Mouse (Mus musculus) retina, postnatal 1 day (tissue): ENCODE data around the gene Ager.

Experiments
- DNase-seq: peaks from one replicate; pipeline ENCODE4 v3.0.0-alpha.2; 2012

Ager gene

DNA sequence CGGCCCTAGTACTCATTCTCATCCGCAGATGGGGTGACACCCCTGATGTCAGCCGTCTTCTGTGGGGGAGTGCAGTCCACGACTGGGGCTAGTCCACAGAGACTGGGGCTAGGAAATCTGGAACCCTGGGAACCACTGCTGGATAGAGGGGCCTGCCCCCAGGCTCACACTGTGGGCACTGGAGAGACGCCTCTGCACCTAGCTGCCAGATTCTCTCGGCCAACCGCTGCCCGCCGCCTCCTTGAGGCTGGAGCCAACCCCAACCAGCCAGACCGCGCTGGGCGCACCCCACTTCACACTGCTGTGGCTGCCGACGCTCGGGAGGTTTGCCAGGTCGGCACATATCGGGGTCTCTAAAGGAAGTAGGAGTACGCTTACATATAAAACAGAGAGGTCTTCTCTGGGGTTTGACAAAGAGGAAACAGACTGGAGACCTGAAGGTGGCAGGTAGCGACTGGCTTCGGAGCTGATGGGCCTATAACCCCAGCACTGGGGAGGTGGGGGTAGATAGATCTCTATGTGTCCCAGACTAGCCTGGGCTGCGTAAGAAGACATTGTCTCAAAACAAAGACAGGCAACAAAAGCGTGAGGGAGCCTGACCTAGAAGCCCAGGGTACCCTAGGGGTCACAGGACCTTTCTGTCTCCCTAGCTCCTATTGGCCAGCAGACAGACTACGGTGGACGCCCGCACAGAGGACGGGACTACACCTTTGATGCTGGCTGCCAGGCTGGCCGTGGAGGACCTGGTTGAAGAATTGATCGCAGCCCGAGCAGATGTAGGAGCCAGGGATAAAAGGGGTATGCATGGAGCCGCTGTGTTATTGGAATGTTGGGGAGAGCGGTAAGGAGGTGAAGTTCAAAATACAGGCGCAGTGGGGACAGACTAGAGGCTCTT is 11.5 kb upstream of the Ager start:
- DNase-seq, result no peak

- peak; percentile 95 for DNase-seq
These were observed 10.8 kb upstream of the Ager start for GRCm38 (mm10) chr17:34586796-34587422.

- peak; percentile 96 for DNase-seq
These were observed 10.2 kb upstream of the Ager start for GRCm38 (mm10) chr17:34587423-34587811.

DNA sequence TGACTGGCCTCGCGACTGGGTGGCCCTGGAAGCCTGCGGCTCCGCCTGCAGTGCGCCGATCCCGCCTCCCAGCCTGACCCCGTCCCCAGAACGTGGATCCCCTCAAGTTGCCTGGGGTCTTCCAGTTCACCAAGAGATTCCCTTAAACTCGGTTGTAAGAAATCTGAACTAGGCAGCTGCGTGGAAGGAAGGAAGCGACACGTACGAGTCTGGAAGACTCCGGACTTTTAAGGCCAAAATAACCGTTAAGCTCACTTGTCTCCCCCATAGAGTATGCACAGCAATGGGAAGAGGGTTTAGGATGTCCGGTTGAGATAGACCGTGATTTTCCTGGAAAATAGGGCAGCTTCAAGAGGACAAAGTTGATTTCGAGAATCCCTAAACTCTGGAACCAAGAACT is 9.8 kb upstream of the Ager start:
- DNase-seq, result no peak

DNA sequence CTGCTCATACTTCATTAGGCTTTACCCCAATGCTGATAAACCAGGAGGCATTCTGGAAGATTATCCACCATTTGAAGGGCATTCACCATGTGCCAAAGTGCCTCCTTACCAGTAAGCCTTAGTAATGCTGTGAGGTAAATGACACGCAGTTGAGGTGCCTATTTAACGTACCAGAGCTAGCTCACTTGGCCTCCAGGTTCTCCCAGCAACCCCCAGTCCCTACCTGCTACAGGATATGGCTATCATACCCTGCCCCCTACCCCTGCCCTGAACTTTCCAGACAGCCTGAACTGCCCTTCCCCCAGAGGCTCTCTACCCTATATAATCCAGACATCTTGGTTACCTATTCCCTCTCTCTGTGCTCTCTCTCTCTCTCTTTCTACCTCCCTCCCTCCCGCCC is 8.9 kb upstream of the Ager start:
- no peak for DNase-seq

GRCm38 (mm10) chr17:34589206-34589605 is 8.5 kb upstream of the Ager start:
- no peak for DNase-seq

GRCm38 (mm10) chr17:34589681-34590101 is 8.0 kb upstream of the Ager start, which contains the start of gene Gpsm3:
Gene Gpsm3 (plus strand): TSS chr17:34589806.
- DNase-seq, result peak; percentile 61

DNA sequence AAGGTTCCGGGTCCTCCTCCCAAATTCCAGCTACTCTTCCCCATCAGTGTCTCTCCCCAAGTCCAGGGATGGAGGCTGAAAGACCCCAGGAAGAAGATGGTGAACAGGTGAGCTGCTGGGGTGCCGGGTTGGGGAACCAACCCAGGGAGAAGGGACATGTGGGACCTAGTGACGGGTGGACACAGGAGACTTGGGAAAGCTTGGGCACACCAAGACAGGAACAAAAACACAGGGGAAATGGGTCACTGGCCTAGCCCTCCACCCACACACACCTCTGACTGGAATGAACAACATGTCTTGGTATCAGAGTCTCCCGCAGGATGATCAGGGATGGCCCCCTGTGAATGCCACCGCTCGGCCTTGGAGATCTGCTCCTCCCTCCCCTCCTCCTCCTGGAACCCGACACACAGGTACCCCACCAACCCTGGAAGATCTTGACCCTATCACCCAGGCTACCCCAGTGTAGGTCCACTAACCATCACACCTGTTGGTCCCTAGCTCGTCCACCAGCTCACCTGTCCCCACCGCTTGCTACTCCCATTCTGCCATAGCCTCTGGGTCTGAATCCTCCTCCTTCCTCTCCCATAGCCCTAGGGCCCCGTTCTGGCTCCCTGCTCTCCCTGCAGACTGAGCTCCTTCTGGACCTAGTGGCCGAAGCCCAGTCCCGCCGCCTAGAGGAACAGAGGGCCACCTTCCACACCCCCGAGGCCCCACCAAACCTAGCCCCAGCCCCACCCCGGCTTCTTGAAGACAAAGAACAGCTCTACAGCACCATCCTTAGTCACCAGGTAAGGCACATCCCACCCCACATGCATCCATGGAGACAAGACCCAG is 7.3 kb upstream of the Ager start:
- no peak for DNase-seq

- DNase-seq, result no peak
These were observed 6.4 kb upstream of the Ager start, which contains the start of gene Pbx2 for GRCm38 (mm10) chr17:34591029-34591993. Gene Pbx2 (plus strand): TSS chr17:34591266.

DNA sequence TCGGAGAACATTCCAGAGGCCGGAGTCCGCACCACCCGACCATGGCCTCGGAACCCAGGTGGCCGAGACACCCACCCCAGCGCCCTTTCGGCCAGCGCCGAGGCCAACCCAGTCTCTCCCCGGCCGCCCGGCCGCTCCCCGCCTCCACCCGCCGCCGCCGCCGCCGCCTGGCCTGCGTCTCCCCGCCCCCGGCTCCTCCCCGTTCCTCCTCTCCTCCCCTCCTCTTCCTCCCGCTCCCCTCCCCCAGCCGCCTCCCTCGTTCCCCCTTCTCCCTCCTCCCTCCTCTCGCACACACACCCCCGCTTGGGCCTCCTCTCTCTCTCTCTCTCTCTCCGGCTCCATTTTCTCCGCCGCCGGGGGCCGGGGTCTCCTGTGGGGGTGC is 5.7 kb upstream of the Ager start:
- DNase-seq, result peak; percentile 96

DNA sequence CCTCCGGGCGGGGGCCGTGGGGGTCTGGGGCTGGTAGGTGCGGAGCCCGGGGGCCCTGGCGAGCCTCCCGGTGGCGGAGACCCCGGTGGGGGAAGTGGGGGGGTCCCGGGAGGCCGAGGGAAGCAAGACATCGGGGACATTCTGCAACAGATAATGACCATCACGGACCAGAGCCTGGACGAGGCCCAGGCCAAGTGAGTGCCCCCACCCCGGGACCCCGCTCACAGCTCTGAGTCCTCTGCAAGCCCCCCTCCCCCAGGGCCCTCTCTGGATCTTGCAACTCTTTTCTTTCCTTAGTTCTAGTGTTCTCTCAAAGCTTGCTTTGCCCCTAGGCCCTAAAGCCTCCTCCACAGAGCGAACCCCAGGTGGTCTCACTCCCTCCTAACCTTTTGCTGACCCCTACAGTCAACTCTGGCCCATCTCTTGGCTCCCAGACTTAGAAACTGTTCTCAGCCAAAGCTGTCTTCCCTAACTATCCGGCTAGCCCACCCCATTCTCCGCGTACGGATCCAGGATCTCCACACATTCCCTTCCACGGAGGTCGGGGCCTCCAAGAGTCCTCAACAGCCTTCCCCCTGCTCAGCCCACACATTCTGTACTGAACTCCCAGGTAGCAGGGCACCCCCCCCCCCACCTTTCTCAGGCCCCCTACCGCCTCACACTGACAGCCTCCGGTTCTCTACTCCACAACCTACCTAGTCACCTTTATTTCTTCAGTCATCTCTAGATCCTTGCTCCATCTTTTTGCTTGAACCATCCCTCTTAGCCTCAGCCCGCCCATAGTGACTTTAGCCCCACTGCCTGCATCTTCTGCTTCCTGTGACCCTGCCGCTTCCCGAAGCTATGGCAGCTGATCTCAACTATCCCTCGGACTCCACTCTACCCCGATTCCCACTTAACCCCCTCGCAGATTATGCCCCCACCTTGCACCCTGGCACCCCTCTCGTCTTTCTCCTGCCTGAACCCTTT is 4.8 kb upstream of the Ager start:
- peak; percentile 61 for DNase-seq

- DNase-seq, result peak; percentile 47
These were observed 3.7 kb upstream of the Ager start for GRCm38 (mm10) chr17:34593752-34594525.

DNA sequence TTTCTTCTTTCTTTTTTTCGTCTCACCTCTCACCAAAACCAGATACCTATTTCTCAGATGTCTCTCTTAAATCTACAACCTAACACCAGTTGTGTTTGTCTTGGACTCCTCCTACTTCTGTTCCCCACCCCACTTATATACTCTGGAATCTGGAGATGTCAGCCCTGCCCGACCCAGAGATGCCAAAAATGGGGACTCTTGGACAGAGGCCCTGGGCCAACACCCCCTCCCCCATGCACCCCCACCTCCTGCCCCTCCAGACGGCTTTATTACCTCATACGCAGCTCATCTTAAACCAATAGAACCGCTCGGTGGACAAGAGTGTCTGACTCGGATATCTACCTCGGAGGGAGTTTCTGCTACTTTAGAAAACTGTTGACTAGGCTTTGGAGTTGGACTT is 1.6 kb upstream of the Ager start:
- no peak for DNase-seq

DNA sequence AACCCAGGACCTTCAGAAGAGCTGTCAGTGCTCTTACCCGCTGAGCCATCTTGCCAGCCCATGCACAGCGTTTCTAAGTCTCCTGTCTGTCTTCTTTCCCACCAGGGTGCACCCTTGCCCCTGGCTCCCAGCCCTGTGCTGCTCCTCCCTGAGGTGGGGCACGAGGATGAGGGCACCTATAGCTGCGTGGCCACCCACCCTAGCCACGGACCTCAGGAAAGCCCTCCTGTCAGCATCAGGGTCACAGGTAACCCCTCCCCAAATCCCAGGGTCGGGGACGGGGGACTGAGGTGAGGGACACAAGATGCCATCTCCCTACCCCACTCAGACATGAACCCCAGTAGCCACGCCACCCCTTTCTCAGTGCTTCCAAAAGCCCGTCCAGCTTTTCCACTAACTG is 2.2 kb downstream of the Ager start:
- DNase-seq, result no peak

- no peak for DNase-seq
These were observed 4.1 kb downstream of the Ager start for GRCm38 (mm10) chr17:34601796-34602195.

GRCm38 (mm10) chr17:34603375-34604060 is 5.9 kb downstream of the Ager start, which contains the start of gene Rnf5:
Gene Rnf5 (minus strand): TSS chr17:34603690.
- peak; percentile 100 for DNase-seq

DNA sequence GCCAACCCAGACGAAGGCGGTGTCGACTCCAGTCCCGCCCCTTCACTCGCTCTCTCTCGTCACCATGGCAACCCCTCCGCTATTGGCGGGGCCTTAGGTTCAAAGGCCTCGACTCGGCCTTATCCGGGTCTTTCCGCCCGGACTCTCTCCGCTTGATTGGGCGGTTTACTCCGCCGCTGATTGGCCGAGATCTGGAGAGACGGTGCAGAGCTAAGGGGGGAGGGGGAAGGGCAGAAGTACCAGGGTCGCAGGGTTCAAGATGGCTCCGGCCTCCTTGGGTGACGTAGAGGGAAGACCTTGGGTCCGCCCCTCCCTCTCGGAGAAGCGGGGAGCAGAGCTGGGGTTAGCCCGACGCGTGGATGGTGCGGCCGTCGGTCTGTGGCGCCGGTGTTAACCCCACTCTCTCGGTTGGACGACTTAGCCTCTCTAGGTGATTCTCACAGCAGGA is 6.4 kb downstream of the Ager start, which contains the start of gene Agpat1:
Gene Agpat1, plus strand, starts transcription at position 202 of the 448 bp plus-strand sequence.
- DNase-seq, result peak; percentile 100

DNA sequence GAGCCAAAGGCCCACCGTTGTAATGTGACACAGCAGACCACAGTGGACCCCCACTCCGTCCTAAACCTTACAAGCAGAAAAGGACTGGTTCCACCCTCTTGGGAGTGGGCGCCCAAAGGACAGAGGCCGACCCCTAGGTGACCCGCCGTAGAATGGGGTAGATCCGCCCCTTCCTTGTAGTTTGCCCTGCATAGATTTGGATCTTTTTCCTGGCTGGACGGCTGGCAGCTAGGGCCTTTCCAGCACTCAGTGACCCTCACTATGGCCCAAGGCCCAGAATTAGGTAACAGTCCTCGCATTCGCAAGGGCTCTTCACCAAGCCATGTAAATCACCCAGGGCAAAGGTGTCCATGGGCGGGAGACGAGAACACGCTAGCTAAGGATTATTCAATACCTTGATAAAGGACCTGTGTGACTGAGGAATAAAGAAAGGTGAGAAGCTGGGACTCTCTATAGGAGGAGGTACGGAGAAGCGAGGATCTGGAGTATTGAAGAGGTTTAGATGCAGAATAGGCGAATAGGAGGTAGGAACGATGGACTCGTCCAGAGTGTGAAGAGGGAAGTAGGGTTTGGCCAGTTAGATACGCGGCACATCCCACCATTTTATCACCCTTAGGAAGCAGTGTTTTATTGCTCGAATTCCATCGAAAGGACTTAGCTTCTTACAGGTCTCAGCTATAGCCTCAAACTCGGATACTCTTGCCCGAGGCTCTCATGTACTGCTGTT is 7.0 kb downstream of the Ager start:
- DNase-seq, result no peak
